Mouse (Mus musculus) heart, adult 9 months (tissue): ENCODE data around the gene Flnb.

Experiments used
- DNase-seq, 2 experiments: peaks; one replicate each; pipeline ENCODE4 v3.0.0; 2022; ENCODE audit warnings: low spot score in 2 of 2

Flnb gene

GRCm38 (mm10) chr14:7991108-7991776, 173.5 kb downstream of the Flnb start:
- DNase-seq: no peak

GRCm38 (mm10) chr14:7992158-7992557, 174.4 kb downstream of the Flnb start:
- DNase-seq: no peak

- no peak for DNase-seq
These were observed 176.6 kb downstream of the Flnb start, which contains the start of gene Dnase1l3 for GRCm38 (mm10) chr14:7994271-7994767. TSS of gene Dnase1l3 (minus strand) at chr14:7994573.

DNA sequence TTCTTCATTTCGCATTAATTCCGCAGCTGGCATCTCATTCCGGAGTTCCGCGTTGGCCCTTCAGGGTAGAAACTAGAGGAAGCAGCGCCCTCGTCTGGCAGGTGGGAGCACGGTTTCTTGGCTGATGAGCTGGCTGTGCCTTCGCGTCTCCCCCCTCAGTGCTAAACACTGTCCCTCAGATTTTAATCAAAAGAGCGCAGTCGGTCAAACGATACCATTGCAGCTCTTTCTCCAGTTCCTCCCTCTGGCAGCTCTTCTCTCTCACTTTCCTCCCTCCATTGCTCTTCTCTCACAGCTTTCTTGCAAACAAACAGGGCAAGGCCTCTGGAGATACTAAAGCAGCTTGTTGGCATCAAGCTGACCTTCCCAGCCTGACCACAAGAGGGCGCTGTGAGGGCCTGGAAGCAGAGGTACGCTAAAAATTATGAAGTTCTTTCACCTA, 179.5 kb downstream of the Flnb start:
- DNase-seq: peak; percentile 78 to 90

GRCm38 (mm10) chr14:7999030-7999429, 181.3 kb downstream of the Flnb start:
- no peak for DNase-seq

- DNase-seq: no peak
These were observed 181.7 kb downstream of the Flnb start for GRCm38 (mm10) chr14:7999435-7999834.

GRCm38 (mm10) chr14:8000247-8000646, 182.5 kb downstream of the Flnb start:
- DNase-seq: no peak
